In the genomic region with DNA sequence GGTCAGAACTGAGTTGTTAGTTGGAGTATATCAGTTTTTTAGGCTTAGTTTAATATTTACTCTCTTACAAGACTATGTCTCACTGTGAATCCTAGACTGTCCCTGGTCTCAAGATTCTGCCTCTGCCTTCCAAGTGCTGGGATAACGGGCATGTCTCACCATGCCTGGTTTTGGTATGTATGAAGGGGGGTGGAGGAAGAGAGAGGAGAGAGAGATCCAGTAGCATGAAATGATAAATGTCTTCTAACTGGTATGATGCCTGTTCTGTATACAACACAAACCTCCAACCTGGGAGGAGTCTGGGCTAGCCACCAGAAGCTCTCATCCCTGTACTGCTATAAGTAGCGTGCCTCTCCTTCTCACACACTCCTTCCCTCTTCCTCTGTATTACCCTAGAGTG, we compare ENCODE assay signal across 22 mouse cellular contexts. TPM values are rescaled to one million over a fixed set of nuclear protein-coding genes. Genes with fewer than 3 reads are reported as not detected.
DNase-seq lines count a peak whose midpoint lies in the region; ATAC-seq and TF ChIP-seq lines count a peak whose summit lies in the region.
"Had no signal": no experiment of that assay in that cellular context is flagged by ENCODE, and none has a peak within 500 bp of the region (broad histone marks: within the 10 kb centered on the region; RNA-seq: fewer than 3 reads in every experiment).

No protein-coding gene starts in this region.

- H3K9me3 ChIP-seq in stomach, embryonic 14.5 days (ENCODE audit: control insufficient read depth, low read depth, low read length) = no peaks in the 10 kb centered on the region
- H3K9me3 ChIP-seq in stomach, postnatal 0 days (ENCODE audit: control insufficient read depth, low read length) = no peaks in the 10 kb centered on the region
- H3K9me3 ChIP-seq in embryonic facial prominence, embryonic 15.5 days (replicated peaks) = no peaks in the 10 kb centered on the region
- no peaks in the 10 kb centered on the region for H3K9me3 ChIP-seq in stomach, embryonic 16.5 days (replicated peaks; ENCODE audit: control insufficient read depth, low read length)
- H3K9me3 ChIP-seq: hindbrain, embryonic 12.5 days; hindbrain, embryonic 15.5 days had no signal

- TF ChIP-seq EP300 in stomach, postnatal 0 days (optimal IDR thresholded peaks at IDR 0.05) = no peak

- DNase-seq in stomach, postnatal 0 days (ENCODE audit: low spot score) = no peak
- no peak for DNase-seq in left cerebral cortex, adult 9 months (ENCODE audit: low spot score in 2 of 2)
- no peak for DNase-seq in right cerebral cortex, postnatal 36 days (ENCODE audit: low spot score in 2 of 2)
- DNase-seq: adrenal gland, adult 2 months; adrenal gland, postnatal 14 days; B cell, adult 2 months; cerebellum, adult 11 months; cerebellum, adult 2 months; cerebellum, adult 9-11 months; cerebellum, postnatal 36 days; embryo, embryonic 11 days; forebrain, postnatal 0 days; gastrocnemius, postnatal 25 days; kidney, adult 11 months had no signal

- no peaks in the 10 kb centered on the region for H3K4me1 ChIP-seq in stomach, embryonic 14.5 days (ENCODE audit: control insufficient read depth, insufficient read depth, low read length)
- no peaks in the 10 kb centered on the region for H3K4me1 ChIP-seq in stomach, postnatal 0 days (replicated peaks; ENCODE audit: control insufficient read depth, insufficient read depth)
- no peaks in the 10 kb centered on the region for H3K4me1 ChIP-seq in embryonic facial prominence, embryonic 15.5 days
- H3K4me1 ChIP-seq in stomach, embryonic 16.5 days (ENCODE audit: control insufficient read depth, insufficient read depth, low read length) = peaks cover 2% of the 10 kb centered on the region; the same call in 1 of the 2 replicates
- H3K4me1 ChIP-seq: hindbrain, embryonic 12.5 days; hindbrain, embryonic 15.5 days had no signal

- H3K4me2 ChIP-seq in stomach, embryonic 14.5 days (replicated peaks; ENCODE audit: low read depth, low read length) = no peak overlapping the region
- no peak overlapping the region for H3K4me2 ChIP-seq in stomach, postnatal 0 days (replicated peaks; ENCODE audit: low read depth)
- H3K4me2 ChIP-seq in embryonic facial prominence, embryonic 15.5 days (replicated peaks) = no peak overlapping the region
- no peak overlapping the region for H3K4me2 ChIP-seq in stomach, embryonic 16.5 days (ENCODE audit: low read depth, low read length)
- H3K4me2 ChIP-seq: heart, embryonic 11.5 days; hindbrain, embryonic 12.5 days; hindbrain, embryonic 15.5 days had no signal

- peak overlapping the region; percentile 21; the same call in 1 of the 2 replicates for H3K27ac ChIP-seq in stomach, embryonic 14.5 days (ENCODE audit: low read length)
- H3K27ac ChIP-seq in stomach, postnatal 0 days (replicated peaks) = no peak overlapping the region
- peak overlapping the region; percentile 68 for H3K27ac ChIP-seq in embryonic facial prominence, embryonic 15.5 days (replicated peaks)
- peak overlapping the region; percentile 64; the same call in 1 of the 2 replicates for H3K27ac ChIP-seq in stomach, embryonic 16.5 days (ENCODE audit: low read length)
- H3K27ac ChIP-seq: hindbrain, embryonic 12.5 days; hindbrain, embryonic 15.5 days had no signal

- no peaks in the 10 kb centered on the region for H3K27me3 ChIP-seq in stomach, embryonic 14.5 days (ENCODE audit: control insufficient read depth, insufficient read depth, low read length)
- no peaks in the 10 kb centered on the region for H3K27me3 ChIP-seq in stomach, postnatal 0 days (ENCODE audit: control insufficient read depth, insufficient read depth, low read length)
- H3K27me3 ChIP-seq in embryonic facial prominence, embryonic 15.5 days = no peaks in the 10 kb centered on the region
- H3K27me3 ChIP-seq in stomach, embryonic 16.5 days (ENCODE audit: control insufficient read depth, insufficient read depth, low read length) = no peaks in the 10 kb centered on the region
- H3K27me3 ChIP-seq: CH12.LX; hindbrain, embryonic 12.5 days; hindbrain, embryonic 15.5 days had no signal

- no peak overlapping the region for H3K9ac ChIP-seq in stomach, embryonic 14.5 days (replicated peaks; ENCODE audit: low read depth, low read length)
- H3K9ac ChIP-seq in stomach, postnatal 0 days (ENCODE audit: low read length) = no peak overlapping the region
- H3K9ac ChIP-seq in embryonic facial prominence, embryonic 15.5 days = no peak overlapping the region
- no peak overlapping the region for H3K9ac ChIP-seq in stomach, embryonic 16.5 days (ENCODE audit: low read length)
- H3K9ac ChIP-seq: forebrain, postnatal 0 days; hindbrain, embryonic 12.5 days; hindbrain, embryonic 15.5 days had no signal

- H3K36me3 ChIP-seq in stomach, embryonic 14.5 days (ENCODE audit: control insufficient read depth, insufficient read depth, low read length) = peaks cover 23% of the 10 kb centered on the region; the same call in 1 of the 2 replicates
- H3K36me3 ChIP-seq in stomach, postnatal 0 days (ENCODE audit: control insufficient read depth, insufficient read depth, low read length) = peaks cover 9% of the 10 kb centered on the region
- peaks cover 47% of the 10 kb centered on the region for H3K36me3 ChIP-seq in embryonic facial prominence, embryonic 15.5 days
- H3K36me3 ChIP-seq in stomach, embryonic 16.5 days (ENCODE audit: control insufficient read depth, insufficient read depth, low read length) = peaks cover 8% of the 10 kb centered on the region

- 67% methylated on average over 2 of the region's 2 CpGs for WGBS in stomach, embryonic 14.5 days
- WGBS in stomach, postnatal 0 days = 80% methylated on average over 2 of the region's 2 CpGs
- WGBS in embryonic facial prominence, embryonic 15.5 days = 72% methylated on average over 2 of the region's 2 CpGs
- WGBS in stomach, embryonic 16.5 days = 89% methylated on average over 2 of the region's 2 CpGs

- no peak for ATAC-seq in stomach, embryonic 14.5 days (ENCODE audit: insufficient number of reproducible peaks, insufficient read depth, low FRiP score, low read depth)
- ATAC-seq in stomach, postnatal 0 days (ENCODE audit: low FRiP score, low TSS enrichment) = no peak
- ATAC-seq in embryonic facial prominence, embryonic 15.5 days (ENCODE audit: insufficient number of reproducible peaks, low FRiP score, low TSS enrichment, low read depth) = no peak
- peak; percentile 31; the same call in 1 of the 2 replicates for ATAC-seq in stomach, embryonic 16.5 days (ENCODE audit: insufficient read depth, low FRiP score)
- ATAC-seq: forebrain, embryonic 14.5 days; forebrain, postnatal 0 days had no signal

- TF ChIP-seq CTCF in stomach, postnatal 0 days (IDR thresholded peaks at IDR 0.05; ENCODE audit: low read depth) = no peak

- H3K4me3 ChIP-seq in stomach, embryonic 14.5 days (ENCODE audit: low read depth, low read length) = no peak overlapping the region
- no peak overlapping the region for H3K4me3 ChIP-seq in stomach, postnatal 0 days (ENCODE audit: low read depth, low read length)
- H3K4me3 ChIP-seq in embryonic facial prominence, embryonic 15.5 days (replicated peaks) = no peak overlapping the region
- no peak overlapping the region for H3K4me3 ChIP-seq in stomach, embryonic 16.5 days (replicated peaks; ENCODE audit: low read length)
- H3K4me3 ChIP-seq: hindbrain, embryonic 12.5 days; hindbrain, embryonic 15.5 days had no signal

RNA-seq across cellular contexts. Expression of gene Rel, which starts 44.3 kb away (rescaled TPM):
- polyA plus RNA-seq in stomach, embryonic 14.5 days (2014; fragmentation: Nextera tagmentation; extraction: Ambion mirVana) = 2.1 and 2.2 TPM in 2 replicates
- polyA plus RNA-seq in stomach, postnatal 0 days (2015; fragmentation: Nextera tagmentation; extraction: Ambion mirVana) = 0.77 and 0.78 TPM in 2 replicates
- polyA plus RNA-seq in embryonic facial prominence, embryonic 15.5 days (2015; fragmentation: Nextera tagmentation; extraction: Ambion mirVana) = 1.3 and 1.5 TPM in 2 replicates
- 1.5 TPM in 2 replicates for polyA plus RNA-seq in stomach, embryonic 16.5 days (2015; fragmentation: Nextera tagmentation; extraction: Ambion mirVana)
